Mouse (Mus musculus) heart, embryonic 11.5 days (tissue): ENCODE results near the gene Fam214a. TPM values are rescaled to one million over a fixed set of nuclear protein-coding genes. Genes with fewer than 3 reads are reported as not detected.

Source experiments
- ATAC-seq: fragments of 200-750 bp; cut with Nextera tagmentation; replicated peaks from 2 replicates; pipeline ENCODE4 v1.8.0; 2017; ENCODE audit warnings: moderate library complexity; ENCODE audit not compliant: insufficient number of reproducible peaks, low FRiP score, low TSS enrichment
- H3K27ac ChIP-seq: fragments of 300-500 bp; sonication (generic); 2 replicates; pipeline ENCODE4 v1.5.1; 2014; ENCODE audit warnings: mild to moderate bottlenecking, low read depth, low read length
- H3K27me3 ChIP-seq: fragments of 300-500 bp; sonication (generic); 2 replicates; pipeline ENCODE4 v1.6.1; 2014; ENCODE audit warnings: mild to moderate bottlenecking, low read length, mixed read lengths; ENCODE audit not compliant: control insufficient read depth, insufficient read depth
- H3K36me3 ChIP-seq: fragments of 300-500 bp; sonication (generic); 2 replicates; pipeline ENCODE4 v1.6.1; 2014; ENCODE audit warnings: mild to moderate bottlenecking, low read length, moderate library complexity, mixed read lengths; ENCODE audit not compliant: control insufficient read depth, insufficient read depth
- H3K4me1 ChIP-seq: fragments of 300-500 bp; sonication (generic); 2 replicates; pipeline ENCODE4 v1.6.1; 2014; ENCODE audit warnings: low read length; ENCODE audit not compliant: control insufficient read depth, insufficient read depth
- H3K4me2 ChIP-seq: fragments of 300-500 bp; sonication (generic); 2 replicates; pipeline ENCODE4 v1.6.1; 2014; ENCODE audit warnings: mild to moderate bottlenecking, moderate library complexity
- H3K4me3 ChIP-seq: fragments of 300-500 bp; sonication (generic); 2 replicates; pipeline ENCODE4 v1.5.1; 2014; ENCODE audit warnings: low read depth, low read length
- H3K9ac ChIP-seq: fragments of 300-500 bp; sonication (generic); 2 replicates; pipeline ENCODE4 v1.6.1; 2014; ENCODE audit warnings: mild to moderate bottlenecking, low read depth, low read length, moderate library complexity
- H3K9me3 ChIP-seq: fragments of 300-500 bp; sonication (generic); replicated peaks from 2 replicates; pipeline ENCODE4 v1.6.1; 2016; ENCODE audit warnings: low read length; ENCODE audit not compliant: control insufficient read depth
- WGBS: fragments of 180-500 bp; shearing (Covaris S2); extraction: QIAGEN DNeasy Blood & Tissue Kit; methylation state at CpG from one replicate; pipeline ENCODE4 v1.1.7; 2014; ENCODE audit not compliant: insufficient replicate concordance; 5-methylcytosine and 5-hydroxymethylcytosine counted together
- polyA plus RNA-seq: library from polyadenylated mRNA; unstranded; fragments of >200 nt; fragmentation: Nextera tagmentation; extraction: Ambion mirVana; gene quantifications from 2 replicates; pipeline ENCODE4 v1.2.1, GENCODE M21; 2014

Fam214a gene
- polyA plus RNA-seq, 1 experiment from 2014 or later, result 9.7 TPM

DNA sequence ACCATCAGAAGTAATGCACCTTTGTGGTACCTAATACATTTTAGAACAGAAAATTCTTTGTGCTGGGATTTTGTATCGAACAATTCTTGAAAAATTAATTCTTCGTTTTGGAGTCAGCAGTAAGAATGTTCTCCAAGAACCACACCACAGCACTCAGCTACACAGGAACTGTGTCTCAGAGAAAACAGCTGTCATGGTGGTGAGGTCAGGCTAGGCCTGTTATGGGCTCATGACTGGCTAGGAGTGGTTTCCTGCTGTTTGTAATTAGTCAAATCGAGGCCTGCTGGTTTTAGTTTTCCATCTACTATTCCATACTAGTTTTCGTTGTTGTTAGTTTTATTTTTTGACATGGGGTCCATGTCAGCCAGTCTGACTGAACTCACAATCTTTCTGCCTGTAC is 67.9 kb downstream of the Fam214a start:
- Histone ChIP-seq H3K27me3 (no peaks in the 10 kb centered on the region), H3K4me2 (no peak overlapping the region), H3K4me3 (no peak overlapping the region), H3K4me1 (peaks cover 5% of the 10 kb centered on the region), H3K27ac (no peak overlapping the region), H3K36me3 (peaks cover under 1% of the 10 kb centered on the region), H3K9me3 (no peaks in the 10 kb centered on the region), H3K9ac (no peak overlapping the region)
- WGBS, result 75% methylated on average over 4 of the region's 4 CpGs
- ATAC-seq, result no peak

- no peak for ATAC-seq
- Histone ChIP-seq H3K27me3 (no peaks in the 10 kb centered on the region), H3K4me1 (peaks cover 5% of the 10 kb centered on the region), H3K9me3 (no peaks in the 10 kb centered on the region), H3K9ac (no peak overlapping the region), H3K4me3 (no peak overlapping the region), H3K4me2 (no peak overlapping the region), H3K27ac (no peak overlapping the region), H3K36me3 (peaks cover 3% of the 10 kb centered on the region)
- 89% methylated on average over 7 of the region's 7 CpGs for WGBS
Measured at GRCm38 (mm10) chr9:75022546-75022945, 69.9 kb downstream of the Fam214a start.

GRCm38 (mm10) chr9:75023150-75023894 is 70.6 kb downstream of the Fam214a start:
- Histone ChIP-seq H3K27me3 (no peaks in the 10 kb centered on the region), H3K4me1 (peaks cover 5% of the 10 kb centered on the region), H3K4me2 (no peak overlapping the region), H3K27ac (no peak overlapping the region), H3K9ac (no peak overlapping the region), H3K9me3 (no peaks in the 10 kb centered on the region), H3K36me3 (peaks cover 3% of the 10 kb centered on the region), H3K4me3 (no peak overlapping the region)
- 76% methylated on average over 5 of the region's 5 CpGs for WGBS
- no peak for ATAC-seq

GRCm38 (mm10) chr9:75024089-75024488 is 71.4 kb downstream of the Fam214a start:
- no peak overlapping the region for H3K4me3 ChIP-seq
- H3K4me2 ChIP-seq, result no peak overlapping the region
- 21% methylated on average over 7 of the region's 7 CpGs for WGBS
- H3K36me3 ChIP-seq, result peaks cover 3% of the 10 kb centered on the region
- peaks cover 5% of the 10 kb centered on the region for H3K4me1 ChIP-seq
- no peaks in the 10 kb centered on the region for H3K27me3 ChIP-seq
- H3K27ac ChIP-seq, result no peak overlapping the region
- ATAC-seq, result no peak
- H3K9ac ChIP-seq, result no peak overlapping the region
- no peaks in the 10 kb centered on the region for H3K9me3 ChIP-seq

GRCm38 (mm10) chr9:75025689-75026088 is 73.0 kb downstream of the Fam214a start:
- H3K4me3 ChIP-seq, result no peak overlapping the region
- no peak overlapping the region for H3K4me2 ChIP-seq
- H3K4me1 ChIP-seq, result peaks cover 5% of the 10 kb centered on the region
- WGBS, result 70% methylated on average over 6 of the region's 6 CpGs
- H3K36me3 ChIP-seq, result peaks cover 3% of the 10 kb centered on the region
- H3K27ac ChIP-seq, result no peak overlapping the region
- no peaks in the 10 kb centered on the region for H3K9me3 ChIP-seq
- ATAC-seq, result no peak
- H3K9ac ChIP-seq, result no peak overlapping the region
- no peaks in the 10 kb centered on the region for H3K27me3 ChIP-seq

DNA sequence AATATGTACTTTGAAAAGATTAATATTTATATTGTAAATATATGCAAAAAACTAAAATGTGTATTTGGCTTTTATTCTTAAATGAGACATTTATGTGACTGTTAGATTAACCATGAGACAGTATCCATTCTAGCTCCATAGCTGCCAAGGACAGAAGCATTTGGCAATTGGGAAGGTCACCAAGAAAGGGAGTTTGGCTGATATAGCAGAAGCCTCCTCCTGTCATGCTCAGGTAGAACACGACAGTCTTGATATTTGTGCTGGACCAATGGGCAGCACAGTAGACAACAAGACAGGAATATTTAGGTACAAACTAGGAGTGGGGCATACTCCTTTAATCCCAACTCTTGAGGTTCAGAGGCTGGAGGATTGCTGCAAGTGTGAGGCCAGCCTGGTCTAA is 79.7 kb downstream of the Fam214a start:
- H3K36me3 ChIP-seq, result 0 out of 2 replicates have a peak, but pooled peaks cover 3% of the 10 kb centered on the region
- H3K27ac ChIP-seq, result no peak overlapping the region
- ATAC-seq, result no peak
- H3K9me3 ChIP-seq, result no peaks in the 10 kb centered on the region
- H3K4me2 ChIP-seq, result no peak overlapping the region
- H3K4me3 ChIP-seq, result no peak overlapping the region
- WGBS, result 79% methylated on average over 1 of the region's 1 CpGs
- H3K4me1 ChIP-seq, result no peaks in the 10 kb centered on the region
- no peak overlapping the region for H3K9ac ChIP-seq
- no peaks in the 10 kb centered on the region for H3K27me3 ChIP-seq

GRCm38 (mm10) chr9:75033141-75033540 is 80.5 kb downstream of the Fam214a start:
- no peak for ATAC-seq
- Histone ChIP-seq H3K4me3 (no peak overlapping the region), H3K4me2 (no peak overlapping the region), H3K27ac (no peak overlapping the region), H3K4me1 (no peaks in the 10 kb centered on the region), H3K27me3 (no peaks in the 10 kb centered on the region), H3K36me3 (0 out of 2 replicates have a peak, but pooled peaks cover 3% of the 10 kb centered on the region), H3K9me3 (no peaks in the 10 kb centered on the region), H3K9ac (no peak overlapping the region)
- WGBS, result 55% methylated on average over 7 of the region's 7 CpGs

- no peak overlapping the region for H3K9ac ChIP-seq
- no peak overlapping the region for H3K4me2 ChIP-seq
- no peak overlapping the region for H3K27ac ChIP-seq
- H3K4me3 ChIP-seq, result no peak overlapping the region
- H3K9me3 ChIP-seq, result no peaks in the 10 kb centered on the region
- ATAC-seq, result no peak
- 24% methylated on average over 1 of the region's 1 CpGs for WGBS
- H3K36me3 ChIP-seq, result 0 out of 2 replicates have a peak, but pooled peaks cover 3% of the 10 kb centered on the region
- H3K27me3 ChIP-seq, result no peaks in the 10 kb centered on the region
- peaks cover 7% of the 10 kb centered on the region for H3K4me1 ChIP-seq
Measured at GRCm38 (mm10) chr9:75034691-75035090, 82.0 kb downstream of the Fam214a start.

DNA sequence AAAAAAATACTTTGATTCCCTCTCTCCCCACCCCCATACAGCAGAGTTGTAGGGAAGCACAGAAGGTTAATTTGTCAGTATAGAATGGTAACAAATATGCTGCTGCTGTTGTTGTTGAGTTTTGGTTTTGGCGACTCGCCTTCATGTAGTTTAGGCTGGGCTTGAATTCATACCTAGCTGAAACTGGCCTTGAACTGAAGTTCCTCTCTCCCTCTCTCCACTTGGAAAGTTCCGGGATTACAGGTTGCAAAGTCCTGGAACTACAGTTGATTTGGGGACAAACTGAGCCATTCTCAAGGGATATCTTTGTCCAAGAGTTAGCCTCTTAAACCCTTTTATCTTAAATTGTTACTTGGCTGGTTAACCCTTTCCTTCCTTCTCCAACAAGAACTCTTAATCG is 83.3 kb downstream of the Fam214a start:
- Histone ChIP-seq H3K27ac (no peak overlapping the region), H3K4me3 (no peak overlapping the region), H3K27me3 (no peaks in the 10 kb centered on the region), H3K36me3 (0 out of 2 replicates have a peak, but pooled peaks cover 3% of the 10 kb centered on the region), H3K9ac (no peak overlapping the region), H3K9me3 (no peaks in the 10 kb centered on the region), H3K4me1 (peaks cover 7% of the 10 kb centered on the region), H3K4me2 (no peak overlapping the region)
- 66% methylated on average over 4 of the region's 4 CpGs for WGBS
- ATAC-seq, result no peak
